Mouse (Mus musculus) erythroblast, embryonic 14.5 days (primary cell): ENCODE results near the gene Tlk2.

Experiments
- GATA1 ChIP-seq: IDR thresholded peaks from 2 replicates; pipeline ENCODE4 v1.6.1; 2012; ENCODE audit warnings: low read length, inconsistent platforms, mixed read lengths
- TAL1 ChIP-seq: IDR thresholded peaks from 3 replicates; pipeline ENCODE4 v1.6.1; 2012; ENCODE audit warnings: low read length, inconsistent platforms, mixed read lengths

- TF ChIP-seq GATA1 (no peak), TAL1 (no peak)
These were observed 85.9 kb downstream of the Tlk2 start for GRCm38 (mm10) chr11:105264506-105264905.
